Mouse (Mus musculus) bone marrow, adult 2 months (tissue): ENCODE measurements around the gene Tmcc3. TPM values are rescaled to one million over a fixed set of nuclear protein-coding genes. Genes with fewer than 3 reads are reported as not detected.

ENCODE experiments used
- H3K27ac ChIP-seq: fragments of 200-500 bp; 2 replicates; pipeline ENCODE4 v1.5.1; 2012; ENCODE audit warnings: low read depth, mild to moderate bottlenecking, control low read depth, inconsistent platforms, low read length; ENCODE audit not compliant: control insufficient read depth, poor library complexity, insufficient read depth
- H3K4me1 ChIP-seq: fragments of 200-500 bp; 2 replicates; pipeline ENCODE4 v1.6.1; 2011; ENCODE audit warnings: low read length; ENCODE audit not compliant: control insufficient read depth, insufficient read depth
- H3K4me3 ChIP-seq: fragments of 200-500 bp; replicated peaks from 2 replicates; pipeline ENCODE3; 2011; ENCODE audit warnings: mild to moderate bottlenecking, low read depth, low read length, control low read depth; ENCODE audit not compliant: control insufficient read depth
- CTCF ChIP-seq: fragments of 200-500 bp; IDR thresholded peaks from 2 replicates; pipeline ENCODE4 v1.5.1; 2011; ENCODE audit warnings: low read length, control low read depth; ENCODE audit not compliant: control insufficient read depth, insufficient read depth
- POLR2A ChIP-seq: fragments of 200-500 bp; IDR thresholded peaks from 2 replicates; pipeline ENCODE4 v1.6.1; 2011; ENCODE audit warnings: low read depth, mild to moderate bottlenecking, control low read depth, low read length, borderline replicate concordance; ENCODE audit not compliant: control insufficient read depth
- WGBS: fragments of 180-500 bp; shearing (Covaris S2); methylation state at CpG from one replicate; pipeline ENCODE4 v1.1.7; 2018; 5-methylcytosine and 5-hydroxymethylcytosine counted together
- polyA plus RNA-seq: library from polyadenylated mRNA; stranded (reverse); fragments of >200 nt; gene quantifications from 2 replicates; pipeline ENCODE4 v1.2.4, GENCODE M21; 2011; ENCODE audit warnings: low replicate concordance; ENCODE audit not compliant: missing spikeins, insufficient read depth, insufficient read length

Gene Tmcc3
- polyA plus RNA-seq, 1 experiment, result 5.9 TPM

DNA sequence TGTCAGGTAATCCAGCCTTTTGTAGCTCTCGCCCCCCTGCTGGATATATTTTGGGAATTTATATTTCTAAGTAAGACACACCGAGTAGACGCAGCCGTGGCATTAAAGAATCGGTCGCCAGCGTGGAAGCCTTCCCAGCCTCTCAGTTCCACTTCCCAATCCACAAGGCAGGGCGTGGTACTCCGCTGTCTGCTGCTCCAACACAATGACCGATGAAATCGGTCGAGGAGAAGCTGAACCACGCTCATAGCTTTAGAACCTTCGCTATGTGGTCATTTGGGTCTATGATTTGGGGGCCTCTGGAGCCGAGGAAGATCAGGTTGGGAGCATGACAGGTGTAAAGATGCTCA lies 115.1 kb downstream of the Tmcc3 start:
- no peak for TF ChIP-seq CTCF
- no peak for TF ChIP-seq POLR2A
- H3K27ac ChIP-seq, result no peak overlapping the region
- 77% methylated on average over 15 of the region's 15 CpGs for WGBS
- H3K4me1 ChIP-seq, result no peaks in the 10 kb centered on the region
- H3K4me3 ChIP-seq, result no peak overlapping the region

DNA sequence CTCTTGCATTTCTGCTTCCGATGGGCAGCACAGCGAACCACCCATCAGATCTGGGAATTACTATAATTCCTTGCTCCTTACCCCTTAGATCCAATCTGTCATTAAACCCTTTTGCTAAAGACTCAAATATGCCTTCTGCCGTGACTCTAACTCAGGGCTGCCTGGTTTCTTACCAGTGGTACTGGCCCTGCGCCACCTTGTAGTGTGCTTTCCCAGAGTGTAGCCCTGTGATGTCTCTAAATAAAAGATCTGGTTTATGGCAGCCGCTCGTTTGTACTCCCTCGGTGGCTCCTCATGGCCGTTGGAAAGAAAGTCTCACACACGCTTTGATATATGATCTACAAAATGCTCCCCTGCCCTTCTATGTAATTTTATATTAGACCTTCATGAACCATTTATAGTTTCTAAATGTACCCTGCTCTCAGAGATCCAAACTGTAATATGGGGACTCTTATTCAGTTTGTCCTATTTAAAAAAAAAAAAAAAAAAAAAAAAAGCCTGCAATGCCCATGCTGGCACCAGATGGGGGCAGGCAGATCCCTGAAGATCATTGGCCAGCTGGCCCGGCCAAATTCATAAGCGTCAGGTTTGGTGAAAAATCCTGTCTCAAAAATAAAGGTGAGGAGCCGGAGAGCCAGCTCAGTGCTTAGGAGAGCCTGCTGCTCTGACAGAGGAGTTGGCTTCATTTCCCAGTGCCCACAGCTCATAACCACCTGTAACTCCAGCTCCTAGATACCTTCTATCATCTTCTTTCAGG lies 116.6 kb downstream of the Tmcc3 start:
- TF ChIP-seq CTCF (no peak), POLR2A (no peak)
- Histone ChIP-seq H3K4me3 (no peak overlapping the region), H3K4me1 (no peaks in the 10 kb centered on the region), H3K27ac (no peak overlapping the region)
- 84% methylated on average over 12 of the region's 12 CpGs for WGBS

- H3K4me1 ChIP-seq, result no peaks in the 10 kb centered on the region
- no peak overlapping the region for H3K27ac ChIP-seq
- WGBS, result 87% methylated on average over 6 of the region's 6 CpGs
- H3K4me3 ChIP-seq, result no peak overlapping the region
- TF ChIP-seq POLR2A (no peak), CTCF (no peak)
Measured at GRCm38 (mm10) chr10:94430566-94430965, 118.8 kb downstream of the Tmcc3 start.

DNA sequence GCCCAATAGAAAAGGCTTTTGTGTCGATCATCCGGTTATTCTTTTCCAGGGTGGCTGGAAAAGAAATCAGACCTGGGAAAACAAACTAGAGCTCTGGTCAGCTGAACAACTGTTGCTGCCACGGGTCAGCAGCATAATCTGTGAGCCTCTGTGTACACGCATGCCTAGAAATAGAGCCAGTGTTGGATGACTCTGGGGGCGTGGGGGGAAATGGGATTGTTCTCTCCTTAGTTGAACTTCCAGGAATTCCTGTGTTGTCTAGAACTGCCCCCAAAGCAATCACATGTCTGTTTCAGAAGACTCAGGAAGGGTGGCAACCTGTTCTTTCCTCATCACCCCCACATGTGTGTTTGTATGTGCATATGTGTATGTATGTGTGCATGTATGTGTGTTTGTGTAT lies 121.2 kb downstream of the Tmcc3 start:
- Histone ChIP-seq H3K4me1 (no peaks in the 10 kb centered on the region), H3K27ac (no peak overlapping the region), H3K4me3 (no peak overlapping the region)
- WGBS, result 82% methylated on average over 5 of the region's 5 CpGs
- TF ChIP-seq POLR2A, result no peak

- H3K4me1 ChIP-seq, result no peaks in the 10 kb centered on the region
- TF ChIP-seq CTCF, result no peak
- no peak for TF ChIP-seq POLR2A
- H3K27ac ChIP-seq, result no peak overlapping the region
- H3K4me3 ChIP-seq, result no peak overlapping the region
- WGBS, result 72% methylated on average over 7 of the region's 7 CpGs
Measured at GRCm38 (mm10) chr10:94433901-94434300, 122.2 kb downstream of the Tmcc3 start.

- no peaks in the 10 kb centered on the region for H3K4me1 ChIP-seq
- TF ChIP-seq CTCF (no peak), POLR2A (no peak)
Measured at GRCm38 (mm10) chr10:94442725-94443124, 131.0 kb downstream of the Tmcc3 start.

GRCm38 (mm10) chr10:94443453-94443852 lies 131.7 kb downstream of the Tmcc3 start:
- Histone ChIP-seq H3K27ac (no peak overlapping the region), H3K4me1 (no peaks in the 10 kb centered on the region), H3K4me3 (no peak overlapping the region)
- no peak for TF ChIP-seq CTCF
- no peak for TF ChIP-seq POLR2A
- WGBS, result 87% methylated on average over 4 of the region's 4 CpGs

More at GRCm38 (mm10) chr10:94442725-94443124, 131.0 kb downstream of the Tmcc3 start:
- WGBS, result 89% methylated on average over 7 of the region's 7 CpGs
- no peak overlapping the region for H3K27ac ChIP-seq
- H3K4me3 ChIP-seq, result no peak overlapping the region

GRCm38 (mm10) chr10:94445192-94445591 lies 133.4 kb downstream of the Tmcc3 start:
- no peak for TF ChIP-seq POLR2A
- no peak for TF ChIP-seq CTCF
- no peak overlapping the region for H3K4me3 ChIP-seq
- H3K27ac ChIP-seq, result no peak overlapping the region
- WGBS, result 82% methylated on average over 7 of the region's 7 CpGs
- no peaks in the 10 kb centered on the region for H3K4me1 ChIP-seq
